Mouse (Mus musculus): ENCODE results near the gene Rsrc2.

The Rsrc2 gene

DNA sequence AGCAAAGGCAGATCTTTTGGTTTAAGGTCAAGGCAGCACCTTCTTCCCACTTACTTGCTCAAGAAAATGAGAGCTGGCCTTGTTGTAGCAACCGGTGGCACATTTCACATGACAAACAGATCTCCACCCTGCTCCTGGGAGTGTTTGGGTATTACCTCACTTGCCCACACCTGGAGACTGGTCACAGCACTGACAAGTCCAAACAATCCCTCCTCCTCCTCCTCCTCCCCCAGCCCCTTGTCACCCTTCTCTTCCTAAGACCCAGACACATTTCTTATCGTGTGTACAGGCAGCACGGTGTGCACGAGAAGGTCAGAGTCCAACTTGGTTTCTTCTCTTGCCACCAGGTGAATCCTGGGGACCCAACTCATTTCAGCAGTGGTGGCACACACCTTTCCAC, 52.3 kb downstream of the Rsrc2 start:
- DNase-seq (ENCODE audit: low spot score in 2 of 2), result no peak

DNA sequence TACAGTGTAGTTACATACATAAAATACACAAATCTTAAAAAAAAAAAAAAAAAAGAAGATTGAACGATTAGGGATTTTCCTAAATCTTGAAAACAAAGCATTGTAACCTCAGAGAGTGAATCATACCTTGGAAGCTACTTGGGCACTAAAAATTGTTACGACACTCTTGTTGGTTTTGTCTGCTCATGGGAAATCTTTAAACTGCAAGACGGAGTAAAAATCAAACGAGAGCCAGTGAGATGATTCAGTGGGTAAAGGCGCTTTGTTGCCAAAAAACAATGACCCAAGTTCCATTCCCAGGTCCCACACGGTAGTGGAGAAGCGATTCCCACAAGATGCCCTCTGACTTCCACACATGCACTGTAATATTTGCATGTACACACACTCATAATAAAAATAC, 53.0 kb downstream of the Rsrc2 start:
- DNase-seq (ENCODE audit: low spot score in 2 of 2), result no peak

DNA sequence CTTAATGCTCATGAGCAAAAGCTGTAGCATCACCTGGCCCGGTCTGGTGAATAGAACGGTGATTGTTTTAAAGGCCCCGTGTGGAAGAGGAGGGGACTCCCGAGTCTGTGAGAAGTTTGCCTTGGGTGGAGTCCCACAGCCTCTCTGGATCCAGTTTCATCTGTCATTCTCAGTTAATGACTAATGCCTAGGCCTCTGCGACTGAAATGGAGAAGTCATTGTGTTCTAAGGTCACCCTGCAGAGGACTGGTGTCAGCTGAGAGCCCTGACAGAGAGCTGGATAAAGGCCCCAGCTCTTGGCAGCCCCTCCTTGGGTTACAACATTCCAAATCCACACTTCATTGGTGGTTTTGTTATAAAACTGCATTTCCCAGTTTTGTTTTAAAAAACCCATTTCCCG, 54.7 kb downstream of the Rsrc2 start:
- DNase-seq (ENCODE audit: low spot score in 2 of 2), result no peak

DNA sequence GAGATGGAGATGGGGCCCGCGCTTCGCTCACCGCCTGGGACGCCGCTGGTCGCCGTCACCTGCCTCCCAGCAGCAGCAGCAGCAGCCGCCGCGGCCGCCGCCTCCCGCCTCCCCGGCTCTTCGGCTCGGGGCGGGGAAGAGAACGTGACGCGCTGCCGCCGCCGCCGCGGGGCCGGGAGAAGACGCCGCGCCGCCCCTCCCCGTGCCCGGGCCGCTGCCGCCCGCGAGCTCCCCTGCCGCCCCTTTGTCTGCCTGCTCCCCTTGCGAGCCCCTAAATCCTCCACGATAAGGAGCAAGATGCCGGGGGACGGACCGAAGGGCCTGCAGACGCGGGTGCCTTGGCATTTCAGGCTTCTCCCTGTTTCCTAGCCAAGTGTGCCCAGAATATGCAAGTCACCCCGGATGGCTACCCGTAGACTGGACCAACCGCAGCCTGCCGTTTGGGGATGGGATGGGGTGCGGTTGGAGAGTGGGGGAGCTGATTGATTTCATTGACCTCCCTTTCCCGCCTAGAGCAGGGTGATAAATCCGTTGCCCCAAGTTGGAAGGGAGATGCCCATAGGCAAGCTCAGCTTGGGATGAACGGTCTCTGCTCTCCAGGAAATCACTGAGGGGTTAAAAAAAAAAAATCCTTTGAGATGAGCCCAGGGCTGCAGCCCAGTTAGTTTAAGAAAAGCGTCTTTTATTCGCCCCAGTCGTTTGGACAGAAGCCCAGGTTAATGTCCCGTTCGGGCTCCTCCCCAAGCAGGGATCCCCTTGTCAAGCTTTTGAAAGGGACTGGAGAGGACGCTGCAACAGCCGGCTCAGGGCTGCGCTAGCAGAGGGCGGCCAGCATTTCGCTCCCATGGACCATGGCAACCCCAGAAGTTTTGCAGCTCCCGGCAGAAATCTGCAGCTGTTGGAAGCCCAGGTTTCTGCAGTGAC, 64.7 kb downstream of the Rsrc2 start, which contains the start of gene Clip1:
Gene Clip1, minus strand, starts transcription at position 398 of the 924 bp plus-strand sequence.
- peak in 1 of 2 experiments; percentile 68 for DNase-seq (ENCODE audit: low spot score in 2 of 2)

DNA sequence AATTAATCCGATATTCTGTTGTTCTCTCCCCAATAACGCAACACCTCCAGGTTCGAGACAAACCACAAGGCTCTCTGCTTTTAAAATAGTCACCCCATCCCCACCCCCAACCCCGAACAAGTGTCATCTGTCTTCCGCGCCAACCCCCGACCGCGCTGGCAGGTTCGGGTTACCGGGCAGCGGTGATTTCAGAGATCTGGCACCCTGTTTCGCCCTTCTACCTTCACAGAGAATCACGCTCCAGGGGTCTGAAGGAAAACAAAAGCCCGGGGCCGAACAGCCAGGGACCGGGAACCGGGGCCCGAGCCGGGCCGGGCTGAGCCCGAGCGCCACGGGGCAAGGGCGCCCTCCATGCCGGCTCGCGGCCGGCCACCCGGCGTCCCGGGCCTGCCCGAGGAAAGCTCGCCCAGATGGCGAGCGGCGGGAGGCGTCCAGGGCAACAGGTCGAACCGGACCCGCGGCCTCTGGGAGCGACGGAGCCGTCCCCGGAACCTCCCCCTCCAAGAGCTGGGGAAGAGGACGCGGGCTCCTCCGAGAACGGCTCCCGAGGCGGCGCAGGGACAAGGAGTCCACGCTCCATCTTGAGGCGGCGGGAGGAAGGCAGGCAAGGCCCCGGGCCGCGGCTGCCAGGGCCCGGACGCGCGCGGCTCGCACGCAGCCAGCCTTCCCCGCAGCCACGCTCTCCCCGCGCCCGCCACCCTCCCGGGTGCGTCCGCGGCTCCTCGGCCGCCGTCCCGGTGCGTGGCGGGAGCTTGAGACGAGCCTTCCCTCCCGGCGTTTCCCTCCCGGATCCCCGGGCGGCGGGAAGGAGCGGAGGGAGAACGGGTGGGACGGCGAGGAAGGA, 65.6 kb downstream of the Rsrc2 start:
- peak; percentile 57 to 87 for DNase-seq (ENCODE audit: low spot score in 2 of 2)

DNA sequence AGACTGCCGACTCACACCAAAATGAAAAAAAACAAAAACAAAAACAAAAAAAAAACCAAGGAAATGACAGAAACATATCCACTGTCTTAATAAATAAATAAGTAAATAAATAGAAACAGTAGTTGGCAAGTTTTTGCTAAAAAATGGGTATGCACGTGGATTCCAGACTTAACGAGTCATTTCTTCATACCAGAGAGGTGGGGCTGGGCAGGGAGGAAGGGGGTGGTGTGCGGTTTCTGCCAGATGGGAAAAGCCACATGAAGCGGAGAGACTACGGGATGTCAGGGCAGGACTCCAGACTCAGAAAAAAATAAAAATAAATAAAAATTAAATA, 66.2 kb downstream of the Rsrc2 start:
- no peak for DNase-seq (ENCODE audit: low spot score in 2 of 2)

DNA sequence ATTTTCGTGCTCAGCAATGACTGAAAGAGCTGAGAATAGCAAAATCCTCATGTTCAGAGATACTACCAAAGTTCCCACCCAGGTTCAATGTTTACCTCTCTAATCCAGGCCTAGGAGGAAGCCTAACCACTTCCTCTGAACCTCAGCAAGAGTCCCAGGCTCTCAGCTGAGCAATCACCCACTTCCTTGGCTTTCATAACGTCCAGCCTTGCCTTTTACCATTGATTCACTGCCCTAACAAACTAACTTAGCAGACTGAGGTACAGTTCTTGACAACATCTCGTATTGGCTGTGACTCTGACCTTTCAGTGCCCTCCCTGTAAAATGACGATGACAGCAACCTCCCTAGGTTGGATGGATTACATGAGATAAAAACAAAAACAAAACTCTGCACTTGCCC, 66.8 kb downstream of the Rsrc2 start:
- no peak for DNase-seq (ENCODE audit: low spot score in 2 of 2)

DNA sequence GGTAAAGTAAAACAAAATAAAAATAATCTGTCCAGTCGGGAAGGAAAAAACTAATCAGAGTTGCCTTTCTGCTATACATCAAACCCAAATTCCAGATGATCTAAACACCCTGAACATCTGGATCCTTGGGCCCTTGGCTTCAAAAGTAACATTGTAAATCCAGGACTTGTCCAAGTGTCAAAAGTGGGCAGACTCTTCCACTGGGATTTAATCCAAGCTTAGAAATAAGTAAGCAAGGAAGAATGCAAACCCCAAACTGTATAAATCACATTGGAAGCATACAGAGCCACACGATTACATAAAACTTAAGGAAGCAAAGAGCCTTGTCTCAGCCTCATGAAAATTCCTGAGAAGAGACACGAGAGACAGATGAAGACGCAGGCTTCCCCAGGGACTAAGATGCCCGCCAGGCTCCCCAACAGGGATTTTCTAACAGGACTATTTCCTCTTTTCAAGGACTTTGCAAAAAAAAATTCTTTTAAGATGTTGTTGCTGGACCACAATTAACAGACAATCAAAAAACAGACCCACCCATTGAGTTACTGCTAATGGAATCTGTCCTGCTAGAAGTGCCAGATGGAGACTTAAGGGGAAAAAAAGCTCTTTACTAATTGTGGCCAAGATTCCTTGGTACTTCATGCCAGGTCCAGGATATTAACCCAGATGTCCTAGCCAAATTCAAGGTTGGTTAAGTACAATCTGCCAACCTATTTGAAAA, 69.5 kb downstream of the Rsrc2 start:
- no peak for DNase-seq (ENCODE audit: low spot score in 2 of 2)

DNA sequence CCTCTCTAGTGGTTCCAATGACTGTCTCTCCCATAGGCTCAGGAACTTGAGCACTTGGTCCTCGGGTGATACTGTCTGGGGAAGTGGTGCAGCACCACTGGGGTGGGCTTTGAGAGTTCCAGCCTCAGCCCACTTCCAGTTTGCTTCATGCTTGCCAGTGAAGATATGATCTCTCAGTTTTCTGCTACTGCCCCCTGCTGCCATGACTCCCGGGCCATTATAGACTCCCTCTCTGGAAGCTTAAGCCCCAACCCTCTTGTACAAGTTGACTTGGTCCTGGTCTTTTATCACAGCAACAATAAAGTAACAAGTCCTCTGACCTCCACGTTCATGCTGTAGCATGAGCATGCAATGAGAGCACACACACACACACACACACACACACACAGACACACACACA, 70.1 kb downstream of the Rsrc2 start:
- no peak for DNase-seq (ENCODE audit: low spot score in 2 of 2)

Data from spleen, postnatal 4 days (tissue).